Mouse (Mus musculus) megakaryocyte, embryonic 14.5 days (primary cell): ENCODE measurements around the gene Cadps.

Source experiments
- FLI1 ChIP-seq: IDR thresholded peaks from 2 replicates; pipeline ENCODE4 v1.6.1; 2012; ENCODE audit warnings: low read length, inconsistent platforms, mixed read lengths
- GATA1 ChIP-seq: IDR thresholded peaks from 3 replicates; pipeline ENCODE4 v1.6.1; 2012; ENCODE audit warnings: mixed read lengths, low read length, inconsistent platforms, borderline replicate concordance

DNA sequence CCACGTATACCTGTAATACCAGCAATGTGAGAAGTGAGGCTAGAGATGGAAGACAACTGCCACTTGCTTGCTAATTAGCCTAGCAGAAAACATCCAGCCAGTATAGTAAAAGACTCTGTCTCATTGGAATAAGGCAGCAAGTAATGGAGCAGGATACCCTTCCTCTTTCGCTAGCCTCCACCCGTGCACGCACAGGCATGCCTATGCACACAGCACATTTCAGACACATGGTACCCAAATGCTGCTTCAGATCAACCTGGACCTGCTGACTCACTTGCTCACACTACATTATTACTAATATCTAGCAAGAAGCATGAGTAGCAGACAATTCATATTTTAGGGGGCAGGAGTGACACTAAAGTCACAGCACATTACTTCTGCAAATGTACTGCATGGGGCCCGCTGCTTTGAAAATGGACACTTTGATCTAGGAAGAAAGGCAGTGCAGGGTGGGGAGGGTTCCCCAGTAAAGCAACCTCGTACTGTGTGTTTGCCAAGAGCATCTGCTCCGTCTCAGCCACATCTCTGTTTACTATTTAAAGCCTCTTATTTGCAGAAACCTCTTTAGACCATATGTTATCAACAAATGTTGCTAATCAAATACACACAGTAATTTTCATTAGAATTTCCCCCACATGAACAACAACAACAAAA lies 263.8 kb downstream of the Cadps start:
- TF ChIP-seq GATA1 (no peak), FLI1 (no peak)
